Mouse (Mus musculus): ENCODE measurements around the gene Hax1.

DNA sequence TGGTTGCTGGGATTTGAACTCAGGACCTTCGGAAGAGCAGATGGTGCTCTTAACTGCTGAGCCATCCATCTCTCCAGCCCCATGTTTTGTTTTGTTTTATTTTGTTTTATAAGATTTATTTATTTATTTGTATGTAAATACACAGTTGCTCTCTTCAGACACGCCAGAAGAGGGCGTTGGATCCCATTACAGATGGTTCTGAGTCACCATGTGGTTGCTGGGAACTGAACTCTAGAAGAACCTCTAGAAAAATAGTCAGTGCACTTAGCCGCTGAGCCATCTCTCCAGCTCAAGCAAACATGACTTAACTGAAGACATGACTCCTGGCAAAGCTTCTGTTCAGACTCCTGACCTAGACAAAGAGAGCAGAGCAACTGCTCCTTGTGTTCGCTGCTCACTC lies 16.2 kb downstream of the Hax1 start:
- no peak for TF ChIP-seq POLR2A (IDR thresholded peaks at IDR 0.05; ENCODE audit: insufficient read depth, low read length)
- no peak for TF ChIP-seq EP300 (IDR thresholded peaks at IDR 0.05; ENCODE audit: insufficient read depth, low read depth, low read length)
